ENCODE assay signal across 22 mouse cellular contexts in the genomic region with DNA sequence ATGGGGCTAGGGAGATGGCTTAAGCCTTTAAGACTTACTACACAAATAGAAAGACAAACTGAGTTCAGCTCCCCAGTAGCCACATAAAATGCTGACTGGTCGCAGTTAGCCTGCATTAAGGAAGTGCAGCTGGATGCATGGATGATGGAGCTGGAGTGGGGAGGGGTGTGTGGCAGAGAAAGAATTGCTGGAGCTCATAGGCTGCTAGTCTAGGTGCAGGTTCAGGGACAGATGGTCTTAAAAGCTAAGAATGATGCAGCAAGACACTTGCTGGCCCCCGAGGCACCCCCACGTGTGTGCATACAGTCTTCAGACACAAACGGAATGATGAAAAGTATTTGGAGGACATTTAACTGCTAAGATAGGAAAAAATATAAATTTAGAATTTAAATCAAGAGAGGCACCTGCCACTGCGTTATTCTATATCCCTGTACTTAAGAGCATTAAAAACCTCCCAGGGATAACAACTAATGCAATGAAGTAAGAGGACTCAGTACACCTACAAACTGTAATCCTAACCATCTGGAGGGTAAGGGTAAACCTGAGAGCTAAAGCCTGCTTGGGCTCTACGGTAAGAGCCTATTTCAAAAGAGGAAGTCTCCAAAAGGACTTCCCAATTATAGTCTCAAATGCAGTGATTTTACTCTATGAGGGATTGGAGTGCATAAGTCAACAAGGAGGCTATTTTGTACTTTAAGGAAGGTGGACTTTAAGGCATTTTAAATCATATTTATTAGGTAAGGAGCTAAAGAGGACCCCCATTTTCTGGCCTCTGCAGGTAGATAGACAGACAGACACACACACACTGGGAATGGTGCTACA. TPM values are rescaled to one million over a fixed set of nuclear protein-coding genes. Genes with fewer than 3 reads are reported as not detected.
A peak's percentile ranks its signal among the peaks of the same experiment; 100 is the strongest.
DNase-seq lines count a peak whose midpoint lies in the region; ATAC-seq lines count a peak whose summit lies in the region.
"Had no signal": no experiment of that assay in that cellular context is flagged by ENCODE, and none has a peak within 500 bp of the region (broad histone marks: within the 10 kb centered on the region; RNA-seq: fewer than 3 reads in every experiment).

No protein-coding gene starts in this region.

- no peak for ATAC-seq in intestine, embryonic 14.5 days (replicated peaks; ENCODE audit: low FRiP score, low TSS enrichment, low read depth)
- no peak for ATAC-seq in intestine, embryonic 16.5 days
- 0 out of 2 replicates have a peak, but pooled peaks have one; percentile 49 for ATAC-seq in megakaryocyte, adult 5-6 weeks (ENCODE audit: poor library complexity, severe bottlenecking)
- ATAC-seq: CD4-positive, CD25-positive, alpha-beta regulatory T cell, adult 4 months; forebrain, embryonic 13.5 days; forebrain, postnatal 0 days had no signal

- no peak overlapping the region for H3K9ac ChIP-seq in intestine, embryonic 14.5 days (ENCODE audit: low read length)
- no peak overlapping the region for H3K9ac ChIP-seq in intestine, embryonic 16.5 days (ENCODE audit: low read depth, low read length)
- H3K9ac ChIP-seq: embryonic facial prominence, embryonic 13.5 days; forebrain, embryonic 13.5 days; forebrain, postnatal 0 days; hindbrain, embryonic 13.5 days had no signal

- DNase-seq in intestine, embryonic 14.5 days (ENCODE audit: low spot score) = peak; percentile 42
- peak; percentile 74 for DNase-seq in retina, adult 2 months (ENCODE audit: low read depth, low spot score)
- DNase-seq in retina, embryonic 14.5 days (ENCODE audit: low spot score) = no peak
- no peak for DNase-seq in urinary bladder, postnatal 36 days (ENCODE audit: low spot score in 2 of 2)
- no peak for DNase-seq in layer of hippocampus, postnatal 14 days (ENCODE audit: low spot score in 2 of 2)
- DNase-seq: adrenal gland, postnatal 10 days; B cell, adult 2 months; cerebellum, adult 11 months; cerebellum, adult 8-10 months; cerebellum, postnatal 14 days; embryo, embryonic 11 days; forebrain, postnatal 0 days; gastrocnemius, postnatal 14 days; heart, postnatal 10 days; heart, postnatal 4 days had no signal

- 85% methylated on average over 6 of the region's 6 CpGs for WGBS in intestine, embryonic 14.5 days
- 84% methylated on average over 6 of the region's 6 CpGs for WGBS in intestine, embryonic 16.5 days

- peaks cover 68% of the 10 kb centered on the region for H3K36me3 ChIP-seq in intestine, embryonic 14.5 days (ENCODE audit: control insufficient read depth, insufficient read depth, low read length)
- peaks cover 12% of the 10 kb centered on the region; the same call in 1 of the 2 replicates for H3K36me3 ChIP-seq in intestine, embryonic 16.5 days (ENCODE audit: control insufficient read depth, insufficient read depth, low read length)

- no peak overlapping the region for H3K4me2 ChIP-seq in intestine, embryonic 14.5 days (ENCODE audit: low read length)
- H3K4me2 ChIP-seq in intestine, embryonic 16.5 days (ENCODE audit: low read depth, low read length) = no peak overlapping the region
- H3K4me2 ChIP-seq: embryonic facial prominence, embryonic 13.5 days; forebrain, embryonic 13.5 days; hindbrain, embryonic 13.5 days had no signal

- H3K4me3 ChIP-seq in intestine, embryonic 14.5 days (ENCODE audit: low read depth, low read length) = no peak overlapping the region
- no peak overlapping the region for H3K4me3 ChIP-seq in intestine, embryonic 16.5 days (ENCODE audit: low read length)
- H3K4me3 ChIP-seq: embryonic facial prominence, embryonic 13.5 days; forebrain, embryonic 13.5 days; hindbrain, embryonic 13.5 days had no signal

- peaks cover 3% of the 10 kb centered on the region; the same call in 1 of the 2 replicates for H3K4me1 ChIP-seq in intestine, embryonic 14.5 days (replicated peaks; ENCODE audit: control insufficient read depth, insufficient read depth, low read length)
- H3K4me1 ChIP-seq in intestine, embryonic 16.5 days (ENCODE audit: control insufficient read depth, insufficient read depth, low read length) = peaks cover 9% of the 10 kb centered on the region; the same call in 1 of the 2 replicates
- H3K4me1 ChIP-seq: forebrain, embryonic 13.5 days; hindbrain, embryonic 13.5 days had no signal

- H3K9me3 ChIP-seq in intestine, embryonic 14.5 days (ENCODE audit: control insufficient read depth, low read length) = no peaks in the 10 kb centered on the region
- H3K9me3 ChIP-seq in intestine, embryonic 16.5 days (ENCODE audit: control insufficient read depth, low read length) = no peaks in the 10 kb centered on the region
- H3K9me3 ChIP-seq: embryonic facial prominence, embryonic 13.5 days; forebrain, embryonic 13.5 days; G1E; hindbrain, embryonic 13.5 days had no signal

- H3K27me3 ChIP-seq in intestine, embryonic 14.5 days (replicated peaks; ENCODE audit: control insufficient read depth, insufficient read depth, low read length) = no peaks in the 10 kb centered on the region
- no peaks in the 10 kb centered on the region for H3K27me3 ChIP-seq in intestine, embryonic 16.5 days (replicated peaks; ENCODE audit: control insufficient read depth, insufficient read depth, low read length)
- H3K27me3 ChIP-seq: embryonic facial prominence, embryonic 13.5 days; forebrain, embryonic 13.5 days; hindbrain, embryonic 13.5 days had no signal

- H3K27ac ChIP-seq in intestine, embryonic 14.5 days (ENCODE audit: low read depth) = no peak overlapping the region
- H3K27ac ChIP-seq in intestine, embryonic 16.5 days (ENCODE audit: low read length) = no peak overlapping the region
- H3K27ac ChIP-seq: embryonic facial prominence, embryonic 13.5 days; forebrain, embryonic 13.5 days; hindbrain, embryonic 13.5 days had no signal

RNA-seq across cellular contexts. Expression of gene Lmbrd2, which starts 29.6 kb away (rescaled TPM):
- polyA plus RNA-seq in intestine, embryonic 14.5 days (2014; fragmentation: Nextera tagmentation; extraction: Ambion mirVana) = 4.6 and 4.9 TPM in 2 replicates
- polyA plus RNA-seq in intestine, embryonic 16.5 days (2015; fragmentation: Nextera tagmentation; extraction: Ambion mirVana) = 3.1 and 3.6 TPM in 2 replicates
- total RNA-seq in megakaryocyte, adult 5-6 weeks (2015) = 12.9 and 17.3 TPM in 2 replicates
- total RNA-seq in megakaryocyte, adult 5-6 weeks (2017) = 10.0 and 11.2 TPM in 2 replicates
- total RNA-seq in layer of hippocampus, postnatal 14 days (2021) = 10 to 100 TPM; 56.1 to 57.0 TPM

RNA-seq across cellular contexts. Expression of gene Nadk2, which starts 39.7 kb away (rescaled TPM):
- 44.6 and 46.5 TPM in 2 replicates for polyA plus RNA-seq in intestine, embryonic 14.5 days (2014; fragmentation: Nextera tagmentation; extraction: Ambion mirVana)
- 19.7 and 44.7 TPM in 2 replicates for polyA plus RNA-seq in intestine, embryonic 16.5 days (2015; fragmentation: Nextera tagmentation; extraction: Ambion mirVana)
- 25.7 and 32.3 TPM in 2 replicates for total RNA-seq in megakaryocyte, adult 5-6 weeks (2015)
- 30.0 and 31.3 TPM in 2 replicates for total RNA-seq in megakaryocyte, adult 5-6 weeks (2017)
- total RNA-seq in layer of hippocampus, postnatal 14 days (2021) = 10 to 100 TPM; 51.6 to 51.7 TPM

RNA-seq across cellular contexts. Expression of gene Skp2, which starts 44.5 kb away (rescaled TPM):
- 73.2 and 86.4 TPM in 2 replicates for polyA plus RNA-seq in intestine, embryonic 14.5 days (2014; fragmentation: Nextera tagmentation; extraction: Ambion mirVana)
- polyA plus RNA-seq in intestine, embryonic 16.5 days (2015; fragmentation: Nextera tagmentation; extraction: Ambion mirVana) = 43.5 and 47.8 TPM in 2 replicates
- total RNA-seq in megakaryocyte, adult 5-6 weeks (2015) = 17.1 and 17.5 TPM in 2 replicates
- total RNA-seq in megakaryocyte, adult 5-6 weeks (2017) = 16.4 and 17.7 TPM in 2 replicates
- 1 to 10 TPM; 4.9 to 5.7 TPM for total RNA-seq in layer of hippocampus, postnatal 14 days (2021)

Comparison
In these comparisons a context has a peak if more than half of its experiments do, and no peak if none do; other contexts are left out.
1. DNase-seq: peak in intestine, embryonic 14.5 days (single experiment) and retina, adult 2 months (single experiment); none in retina, embryonic 14.5 days (single experiment), urinary bladder, postnatal 36 days (0 of 2) and layer of hippocampus, postnatal 14 days (0 of 2).